ENCODE assay signal across 13 mouse cellular contexts in the genomic region with DNA sequence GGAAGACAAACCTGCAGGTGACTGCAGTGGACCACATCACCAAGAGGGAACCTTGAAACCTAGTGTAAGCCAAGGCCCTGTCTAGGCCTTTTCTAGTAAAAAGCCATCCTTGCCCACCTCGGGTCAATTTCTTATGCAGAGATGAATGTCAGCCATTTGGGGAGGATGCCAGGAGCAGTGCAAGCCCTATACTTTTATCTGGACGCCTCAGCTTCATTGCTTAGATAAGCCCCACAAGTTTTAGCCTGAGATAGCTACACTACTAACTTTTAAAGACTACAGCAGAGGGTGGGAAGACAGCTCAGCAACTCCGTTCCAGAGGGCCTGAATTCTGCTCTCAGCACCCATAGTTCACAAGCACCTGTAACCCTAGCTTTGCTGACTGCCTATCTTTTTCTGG. TPM values are rescaled to one million over a fixed set of nuclear protein-coding genes. Genes with fewer than 3 reads are reported as not detected.
DNase-seq lines count a peak whose midpoint lies in the region; ATAC-seq and TF ChIP-seq lines count a peak whose summit lies in the region.
"Had no signal": no experiment of that assay in that cellular context is flagged by ENCODE, and none has a peak within 500 bp of the region (broad histone marks: within the 10 kb centered on the region; RNA-seq: fewer than 3 reads in every experiment).

No protein-coding gene starts in this region.

- no peaks in the 10 kb centered on the region for H3K27me3 ChIP-seq in heart, embryonic 14.5 days (ENCODE audit: control insufficient read depth, insufficient read depth, low read length)
- H3K27me3 ChIP-seq in heart, adult 2 months (ENCODE audit: control insufficient read depth, insufficient read depth, low read length): no peaks in the 10 kb centered on the region
- no peaks in the 10 kb centered on the region for H3K27me3 ChIP-seq in embryonic facial prominence, embryonic 10.5 days (replicated peaks; ENCODE audit: low read depth, poor library complexity, severe bottlenecking)
- no peaks in the 10 kb centered on the region for H3K27me3 ChIP-seq in liver, embryonic 15.5 days

- peaks cover 12 to 32% of the 10 kb centered on the region in 2 experiments for H3K4me1 ChIP-seq in heart, embryonic 14.5 days (ENCODE audit: control insufficient read depth in 2 of 2, insufficient read depth in 2 of 2, low read length in 2 of 2)
- H3K4me1 ChIP-seq in heart, adult 2 months (ENCODE audit: control insufficient read depth, insufficient read depth, low read length): peaks cover 17% of the 10 kb centered on the region
- H3K4me1 ChIP-seq in embryonic facial prominence, embryonic 10.5 days: peaks cover 40% of the 10 kb centered on the region
- H3K4me1 ChIP-seq in liver, embryonic 15.5 days (replicated peaks): peaks cover 74% of the 10 kb centered on the region

- no peak for TF ChIP-seq CTCF in heart, adult 2 months (IDR thresholded peaks at IDR 0.05)

- H3K36me3 ChIP-seq in heart, embryonic 14.5 days (ENCODE audit: control insufficient read depth, insufficient read depth, low read length): peaks cover 38% of the 10 kb centered on the region
- no peaks in the 10 kb centered on the region; the same call in none of the 2 replicates for H3K36me3 ChIP-seq in heart, adult 2 months (ENCODE audit: control insufficient read depth, insufficient read depth, low read length)
- peaks cover 57% of the 10 kb centered on the region for H3K36me3 ChIP-seq in embryonic facial prominence, embryonic 10.5 days (replicated peaks)
- peaks cover 41% of the 10 kb centered on the region for H3K36me3 ChIP-seq in liver, embryonic 15.5 days (replicated peaks)

- ATAC-seq in heart, embryonic 14.5 days (ENCODE audit: insufficient number of reproducible peaks, insufficient read depth, low FRiP score, low read depth): no peak
- ATAC-seq in liver, embryonic 15.5 days (ENCODE audit: insufficient read depth): peak; percentile 78
- ATAC-seq: CD4-positive, CD25-positive, alpha-beta regulatory T cell, adult 4 months had no signal

- TF ChIP-seq EP300 in heart, adult 2 months (IDR thresholded peaks at IDR 0.05; ENCODE audit: insufficient read depth, low read depth, low read length): no peak

- H3K4me2 ChIP-seq in heart, embryonic 14.5 days (ENCODE audit: low read length): no peak overlapping the region
- peak overlapping the region; percentile 90 for H3K4me2 ChIP-seq in liver, embryonic 15.5 days

- DNase-seq in heart, adult 2 months: no peak
- DNase-seq in MEL-GATA-1-ER (ENCODE audit: extremely low read depth, low read depth): peak; percentile 63
- DNase-seq in embryonic facial prominence, embryonic 10.5 days (ENCODE audit: low spot score): no peak
- no peak for DNase-seq in ovary, postnatal 10 days (ENCODE audit: low spot score)
- no peak for DNase-seq in right cerebral cortex, postnatal 4 days
- DNase-seq in cerebellum, adult 9-10 months: no peak
- DNase-seq: kidney, adult 8-10 months; layer of hippocampus, postnatal 36 days; lung, embryonic 14.5 days had no signal

- H3K79me2 ChIP-seq in heart, adult 2 months (replicated peaks; ENCODE audit: control insufficient read depth, insufficient read depth, low read length): peaks cover 4% of the 10 kb centered on the region

- no peak overlapping the region for H3K4me3 ChIP-seq in heart, embryonic 14.5 days (ENCODE audit: control insufficient read depth in 1 of 2, insufficient read depth in 1 of 2, low read depth in 1 of 2, low read length in 2 of 2)
- H3K4me3 ChIP-seq in heart, adult 2 months: no peak overlapping the region
- peak overlapping the region; percentile 100; the same call in 1 of the 2 replicates for H3K4me3 ChIP-seq in embryonic facial prominence, embryonic 10.5 days
- peak overlapping the region; percentile 94 for H3K4me3 ChIP-seq in liver, embryonic 15.5 days (replicated peaks)

- no peak for TF ChIP-seq POLR2A in heart, adult 2 months (IDR thresholded peaks at IDR 0.05; ENCODE audit: insufficient read depth, low read depth, low read length)

- H3K27ac ChIP-seq in heart, embryonic 14.5 days (replicated peaks in 1 of 2; ENCODE audit: control insufficient read depth in 1 of 2, insufficient read depth in 1 of 2, low read depth in 2 of 2, low read length in 2 of 2): no peak overlapping the region
- H3K27ac ChIP-seq in heart, adult 2 months: no peak overlapping the region
- H3K27ac ChIP-seq in embryonic facial prominence, embryonic 10.5 days (replicated peaks): no peak overlapping the region
- H3K27ac ChIP-seq in liver, embryonic 15.5 days (replicated peaks): peak overlapping the region; percentile 94

- H3K9me3 ChIP-seq in heart, embryonic 14.5 days (ENCODE audit: control insufficient read depth, low read length): no peaks in the 10 kb centered on the region
- peaks cover 14% of the 10 kb centered on the region; the same call in 1 of the 2 replicates for H3K9me3 ChIP-seq in embryonic facial prominence, embryonic 10.5 days
- H3K9me3 ChIP-seq in liver, embryonic 15.5 days (replicated peaks): no peaks in the 10 kb centered on the region

- 67% methylated on average over 3 of the region's 3 CpGs for WGBS in heart, embryonic 14.5 days
- WGBS in heart, adult 2 months: 65% methylated on average over 3 of the region's 3 CpGs
- WGBS in embryonic facial prominence, embryonic 10.5 days: 88% methylated on average over 3 of the region's 3 CpGs
- 20% methylated on average over 3 of the region's 3 CpGs for WGBS in liver, embryonic 15.5 days (ENCODE audit: insufficient replicate concordance)

- intact Hi-C loops in heart, adult 2 months (cut with DNase I): loop anchor here (2.0 to 5.0 kb wide), 2 partner anchors 41 to 107 kb away; a partner anchor contains a TSS

- 0 out of 2 replicates have a peak overlapping the region, but pooled peaks have one; percentile 97 for H3K9ac ChIP-seq in heart, embryonic 14.5 days (ENCODE audit: low read length)
- H3K9ac ChIP-seq in heart, adult 2 months (ENCODE audit: low read depth, low read length): no peak overlapping the region
- peak overlapping the region; percentile 96 for H3K9ac ChIP-seq in liver, embryonic 15.5 days

RNA-seq across cellular contexts. Expression of a gene that starts 1.0 kb away (rescaled TPM):
- polyA plus RNA-seq in heart, embryonic 14.5 days (2014; fragmentation: Nextera tagmentation; extraction: Ambion mirVana): 2.9 and 5.3 TPM in 2 replicates
- total RNA-seq in heart, adult 2 months (2021): 10 to 100 TPM; 58.0 to 69.5 TPM
- 56.0 and 66.4 TPM in 2 replicates for polyA plus RNA-seq in heart, adult 2 months (2012; rRNA removed)
- polyA plus RNA-seq in embryonic facial prominence, embryonic 10.5 days (2016; fragmentation: Nextera tagmentation; extraction: Ambion mirVana): 20.7 and 22.9 TPM in 2 replicates
- 10.2 and 15.7 TPM in 2 replicates for polyA plus RNA-seq in liver, embryonic 15.5 days (2015; fragmentation: Nextera tagmentation; extraction: Ambion mirVana)

RNA-seq across cellular contexts. Expression of a gene that starts 13.2 kb away (rescaled TPM):
- polyA plus RNA-seq in heart, embryonic 14.5 days (2014; fragmentation: Nextera tagmentation; extraction: Ambion mirVana): 0.13 and 0.38 TPM in 2 replicates
- under 1 TPM; 0.42 to 0.43 TPM for total RNA-seq in heart, adult 2 months (2021)
- polyA plus RNA-seq in heart, adult 2 months (2012; rRNA removed): 0.82 and 1.0 TPM in 2 replicates
- polyA plus RNA-seq in embryonic facial prominence, embryonic 10.5 days (2016; fragmentation: Nextera tagmentation; extraction: Ambion mirVana): 0.41 and 0.44 TPM in 2 replicates
- 0.60 and 0.81 TPM in 2 replicates for polyA plus RNA-seq in liver, embryonic 15.5 days (2015; fragmentation: Nextera tagmentation; extraction: Ambion mirVana)

RNA-seq across cellular contexts. Expression of a gene that starts 13.5 kb away (rescaled TPM):
- polyA plus RNA-seq in heart, embryonic 14.5 days (2014; fragmentation: Nextera tagmentation; extraction: Ambion mirVana): 140 and 144 TPM in 2 replicates
- total RNA-seq in heart, adult 2 months (2021): 10 to 100 TPM; 48.5 to 48.6 TPM
- polyA plus RNA-seq in heart, adult 2 months (2012; rRNA removed): 75.2 and 87.3 TPM in 2 replicates
- 187 and 191 TPM in 2 replicates for polyA plus RNA-seq in embryonic facial prominence, embryonic 10.5 days (2016; fragmentation: Nextera tagmentation; extraction: Ambion mirVana)
- polyA plus RNA-seq in liver, embryonic 15.5 days (2015; fragmentation: Nextera tagmentation; extraction: Ambion mirVana): 79.6 and 90.9 TPM in 2 replicates

RNA-seq across cellular contexts. Expression of a gene that starts 40.4 kb away (rescaled TPM):
- polyA plus RNA-seq in heart, embryonic 14.5 days (2014; fragmentation: Nextera tagmentation; extraction: Ambion mirVana): 26.6 and 29.2 TPM in 2 replicates
- 10 to 100 TPM; 13.9 to 14.0 TPM for total RNA-seq in heart, adult 2 months (2021)
- polyA plus RNA-seq in heart, adult 2 months (2012; rRNA removed): 26.1 and 32.0 TPM in 2 replicates
- 58.0 and 58.9 TPM in 2 replicates for polyA plus RNA-seq in embryonic facial prominence, embryonic 10.5 days (2016; fragmentation: Nextera tagmentation; extraction: Ambion mirVana)
- 12.2 and 13.4 TPM in 2 replicates for polyA plus RNA-seq in liver, embryonic 15.5 days (2015; fragmentation: Nextera tagmentation; extraction: Ambion mirVana)

RNA-seq across cellular contexts. Expression of a gene that starts 46.2 kb away (rescaled TPM):
- polyA plus RNA-seq in heart, embryonic 14.5 days (2014; fragmentation: Nextera tagmentation; extraction: Ambion mirVana): not detected in 2 replicates
- total RNA-seq in heart, adult 2 months (2021): not detected
- polyA plus RNA-seq in heart, adult 2 months (2012; rRNA removed): 0.06 TPM in 1 of 2 replicates, not detected in the other
- polyA plus RNA-seq in embryonic facial prominence, embryonic 10.5 days (2016; fragmentation: Nextera tagmentation; extraction: Ambion mirVana): 0.17 and 0.19 TPM in 2 replicates
- polyA plus RNA-seq in liver, embryonic 15.5 days (2015; fragmentation: Nextera tagmentation; extraction: Ambion mirVana): not detected in 2 replicates
- total RNA-seq: heart, postnatal 25 days had no signal
- polyA plus RNA-seq: CD4-positive, CD25-positive, alpha-beta regulatory T cell, adult 4 months had no signal

Comparison
In these comparisons a context has a peak if more than half of its experiments do, and no peak if none do; other contexts are left out.
1. H3K4me3 ChIP-seq: peak in embryonic facial prominence, embryonic 10.5 days (single experiment) and liver, embryonic 15.5 days (single experiment); none in heart, embryonic 14.5 days (0 of 2) and heart, adult 2 months (single experiment).